25 mouse cellular contexts compared by ENCODE assay signal in genomic region chr14:31382276-31382675, GRCm38 (mm10). TPM values are rescaled to one million over a fixed set of nuclear protein-coding genes. Genes with fewer than 3 reads are reported as not detected.
DNase-seq lines count a peak whose midpoint lies in the region; ATAC-seq and TF ChIP-seq lines count a peak whose summit lies in the region.
"Had no signal": no experiment of that assay in that cellular context is flagged by ENCODE, and none has a peak within 500 bp of the region (broad histone marks: within the 10 kb centered on the region; RNA-seq: fewer than 3 reads in every experiment).

No protein-coding gene starts in this region.

- peak overlapping the region; percentile 42 for H3K27ac ChIP-seq in cerebellum, adult 2 months (ENCODE audit: insufficient read depth, low read length)
- peak overlapping the region; percentile 94 for H3K27ac ChIP-seq in layer of hippocampus, adult 2 months
- no peak overlapping the region for H3K27ac ChIP-seq in hindbrain, postnatal 0 days
- H3K27ac ChIP-seq: gastrocnemius, adult 2 months; heart, embryonic 15.5 days; hindbrain, embryonic 13.5 days; limb, embryonic 12.5 days had no signal

- no peak overlapping the region for H3K4me2 ChIP-seq in hindbrain, postnatal 0 days (ENCODE audit: low read depth, low read length)
- H3K4me2 ChIP-seq: heart, embryonic 15.5 days; hindbrain, embryonic 13.5 days; limb, embryonic 12.5 days; midbrain, embryonic 11.5 days had no signal

- TF ChIP-seq CTCF in cerebellum, adult 2 months (IDR thresholded peaks at IDR 0.05; ENCODE audit: borderline replicate concordance, insufficient read depth, low read depth, low read length), result no peak
- TF ChIP-seq CTCF in layer of hippocampus, adult 2 months (conservative IDR thresholded peaks at IDR 0.05), result no peak
- no peak for TF ChIP-seq CTCF in hindbrain, postnatal 0 days (IDR thresholded peaks at IDR 0.05; ENCODE audit: low read depth)

- no peak for TF ChIP-seq POLR2A in cerebellum, adult 2 months (IDR thresholded peaks at IDR 0.05; ENCODE audit: borderline replicate concordance, insufficient read depth, low read length)

- peaks cover 5% of the 10 kb centered on the region; the same call in 1 of the 2 replicates for H3K36me3 ChIP-seq in hindbrain, postnatal 0 days (ENCODE audit: insufficient read depth, low read length)

- H3K9me3 ChIP-seq in hindbrain, postnatal 0 days (ENCODE audit: low read length), result no peaks in the 10 kb centered on the region
- H3K9me3 ChIP-seq: heart, embryonic 15.5 days; hindbrain, embryonic 13.5 days had no signal

- H3K9ac ChIP-seq in hindbrain, postnatal 0 days (replicated peaks; ENCODE audit: low read length), result no peak overlapping the region
- H3K9ac ChIP-seq: heart, embryonic 15.5 days; hindbrain, embryonic 13.5 days; limb, embryonic 12.5 days had no signal

- peaks cover 46% of the 10 kb centered on the region for H3K4me1 ChIP-seq in cerebellum, adult 2 months (ENCODE audit: control insufficient read depth, insufficient read depth, low read length)
- 0 out of 2 replicates have a peak, but pooled peaks cover 7% of the 10 kb centered on the region for H3K4me1 ChIP-seq in hindbrain, postnatal 0 days (ENCODE audit: insufficient read depth, low read length)

- DNase-seq in cerebellum, adult 2 months, result peak; percentile 60 to 67
- no peak for DNase-seq in layer of hippocampus, adult 2 months (ENCODE audit: low spot score in 2 of 2)
- DNase-seq in layer of hippocampus, adult 8-10 months (ENCODE audit: low spot score in 2 of 2), result no peak
- DNase-seq in brain, adult 2 months (ENCODE audit: low read depth, low spot score), result peak; percentile 61
- peak; percentile 47 to 56 for DNase-seq in cerebellum, postnatal 10 days
- no peak for DNase-seq in hindbrain, postnatal 0 days (ENCODE audit: low spot score)
- DNase-seq in right cerebral cortex, postnatal 4 days, result no peak
- DNase-seq: adrenal gland, postnatal 14 days; B cell, adult 2 months; gastrocnemius, adult 2 months; heart, postnatal 36 days; kidney, adult 9 months; lung, postnatal 36 days; right cerebral cortex, postnatal 25 days; spleen, adult 18-20 months; thymus, postnatal 14 days had no signal

- WGBS in cerebellum, adult 2 months, result 47% methylated on average over 8 of the region's 8 CpGs
- 83% methylated on average over 8 of the region's 8 CpGs for WGBS in hindbrain, postnatal 0 days

- no peaks in the 10 kb centered on the region for H3K27me3 ChIP-seq in cerebellum, adult 2 months (ENCODE audit: control insufficient read depth, insufficient read depth, low read length)
- no peaks in the 10 kb centered on the region for H3K27me3 ChIP-seq in hindbrain, postnatal 0 days (ENCODE audit: insufficient read depth, low read length)
- H3K27me3 ChIP-seq: heart, embryonic 15.5 days; hindbrain, embryonic 13.5 days; limb, embryonic 12.5 days had no signal

- no peak overlapping the region for H3K4me3 ChIP-seq in cerebellum, adult 2 months (replicated peaks; ENCODE audit: insufficient read depth, low read depth, low read length)
- no peak overlapping the region for H3K4me3 ChIP-seq in layer of hippocampus, adult 2 months
- H3K4me3 ChIP-seq in hindbrain, postnatal 0 days (ENCODE audit: low read length), result no peak overlapping the region
- H3K4me3 ChIP-seq: gastrocnemius, adult 2 months; heart, embryonic 15.5 days; hindbrain, embryonic 13.5 days; limb, embryonic 12.5 days had no signal

- no peak for ATAC-seq in cerebellum, adult (ENCODE audit: insufficient number of reproducible peaks, low FRiP score, low TSS enrichment)
- ATAC-seq in hindbrain, postnatal 0 days, result no peak
- ATAC-seq: activated CD4-positive, CD25-positive, alpha-beta regulatory T cell, adult 4 months; forebrain, embryonic 14.5 days; intestine, postnatal 0 days; midbrain, embryonic 16.5 days had no signal

RNA-seq across cellular contexts. Expression of gene Capn7, which starts 45.8 kb away (rescaled TPM):
- polyA plus RNA-seq in cerebellum, adult 2 months (2012; rRNA removed), result 38.0 and 40.4 TPM in 2 replicates
- 10 to 100 TPM; 35.6 to 39.4 TPM for total RNA-seq in layer of hippocampus, adult 2 months (2021)
- total RNA-seq in layer of hippocampus, adult 8-10 months (2022), result 10 to 100 TPM; 34.9 to 44.0 (median 40.9) TPM
- total RNA-seq in hindbrain, postnatal 0 days (2014; rRNA removed), result 46.8 and 48.2 TPM in 2 replicates
- polyA plus RNA-seq in hindbrain, postnatal 0 days (2015; fragmentation: Nextera tagmentation; extraction: Ambion mirVana), result 50.4 and 50.5 TPM in 2 replicates

RNA-seq across cellular contexts. Expression of gene Sh3bp5, which starts 53.6 kb away (rescaled TPM):
- polyA plus RNA-seq in cerebellum, adult 2 months (2012; rRNA removed), result 72.9 and 77.1 TPM in 2 replicates
- 100 to 1,000 TPM; 147 to 158 TPM for total RNA-seq in layer of hippocampus, adult 2 months (2021)
- 100 to 1,000 TPM; 105 to 134 (median 117) TPM for total RNA-seq in layer of hippocampus, adult 8-10 months (2022)
- 41.6 and 53.9 TPM in 2 replicates for total RNA-seq in hindbrain, postnatal 0 days (2014; rRNA removed)
- 127 and 149 TPM in 2 replicates for polyA plus RNA-seq in hindbrain, postnatal 0 days (2015; fragmentation: Nextera tagmentation; extraction: Ambion mirVana)

RNA-seq across cellular contexts. Expression of gene Dnah1, which starts 58.6 kb away (rescaled TPM):
- 1.3 and 1.9 TPM in 2 replicates for polyA plus RNA-seq in cerebellum, adult 2 months (2012; rRNA removed)
- 1 to 10 TPM; 4.6 to 5.8 TPM for total RNA-seq in layer of hippocampus, adult 2 months (2021)
- 1 to 10 TPM; 4.4 to 6.4 (median 5.9) TPM for total RNA-seq in layer of hippocampus, adult 8-10 months (2022)
- total RNA-seq in hindbrain, postnatal 0 days (2014; rRNA removed), result 5.1 and 9.9 TPM in 2 replicates
- 2.1 and 2.6 TPM in 2 replicates for polyA plus RNA-seq in hindbrain, postnatal 0 days (2015; fragmentation: Nextera tagmentation; extraction: Ambion mirVana)

Comparison
In these comparisons a context has a peak if more than half of its experiments do, and no peak if none do; other contexts are left out.
1. DNase-seq: peak in cerebellum, adult 2 months (2 of 2), brain, adult 2 months (single experiment) and cerebellum, postnatal 10 days (2 of 2); none in layer of hippocampus, adult 2 months (0 of 2), layer of hippocampus, adult 8-10 months (0 of 2), hindbrain, postnatal 0 days (single experiment) and right cerebral cortex, postnatal 4 days (single experiment).